Mouse (Mus musculus): ENCODE measurements at regions not wholly inside any gene's neighbourhood (a gene's known extent, or its start where the extent isn't known, plus 50 kb on each side); places are given as distances from the start of the nearest gene placed in this dataset.

DNA sequence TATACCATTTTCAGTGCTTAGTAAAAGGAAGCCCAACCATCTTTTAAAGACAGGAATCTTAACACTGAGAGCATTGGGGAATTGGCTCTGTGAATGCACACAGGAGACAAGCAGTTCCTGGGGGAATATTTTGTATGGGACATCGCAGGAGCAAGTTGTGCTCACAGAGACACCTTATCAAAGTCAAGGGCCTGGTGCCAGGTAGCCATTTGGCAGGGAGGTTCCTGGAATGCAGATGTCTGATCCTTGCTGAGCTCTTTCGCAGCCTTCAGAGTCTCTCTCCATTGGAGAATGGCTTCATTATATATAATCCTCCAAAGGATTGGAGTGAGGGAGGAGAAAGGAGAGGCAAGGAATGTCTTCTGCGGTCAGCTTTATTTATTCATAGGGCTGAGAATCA, 62.6 kb upstream of the Dock1 start:
- H3K4me3 ChIP-seq (ENCODE audit: insufficient read depth, low read depth, low read length) = no peak overlapping the region

DNA sequence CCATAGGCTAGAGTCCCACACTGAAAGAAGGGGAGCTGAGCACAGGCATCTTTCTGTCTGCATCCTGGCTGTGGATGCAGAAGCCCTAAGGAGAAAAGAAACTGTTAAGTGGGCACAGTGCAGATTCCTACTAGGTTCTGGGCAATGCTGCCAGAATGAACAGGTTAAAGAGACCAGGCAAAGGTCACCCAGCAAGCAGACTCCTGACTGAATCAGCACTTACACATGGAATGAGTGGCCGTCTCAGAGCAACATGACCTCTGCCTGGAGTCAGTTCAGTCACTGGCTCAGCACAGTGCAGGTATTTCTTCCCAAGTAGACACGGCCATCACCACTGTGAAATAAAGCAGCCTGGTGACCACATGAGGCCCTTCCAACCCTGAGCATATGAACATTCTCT, 60.3 kb upstream of the Dock1 start:
- WGBS = 86% methylated on average over 2 of the region's 2 CpGs
- H3K27ac ChIP-seq (ENCODE audit: insufficient read depth, low read depth, low read length) = no peak overlapping the region
- TF ChIP-seq CTCF (IDR thresholded peaks at IDR 0.05; ENCODE audit: insufficient read depth, low read depth, low read length) (no peak), POLR2A (IDR thresholded peaks at IDR 0.05; ENCODE audit: insufficient read depth, low read depth, low read length) (no peak)
- H3K4me1 ChIP-seq (ENCODE audit: control insufficient read depth, insufficient read depth, low read length) = no peaks in the 10 kb centered on the region
- no peak overlapping the region for H3K4me3 ChIP-seq (ENCODE audit: insufficient read depth, low read depth, low read length)

More for the DNA sequence above, 62.6 kb upstream of the Dock1 start:
- TF ChIP-seq CTCF (IDR thresholded peaks at IDR 0.05; ENCODE audit: insufficient read depth, low read depth, low read length) (no peak), POLR2A (IDR thresholded peaks at IDR 0.05; ENCODE audit: insufficient read depth, low read depth, low read length) (no peak)
- no peak overlapping the region for H3K27ac ChIP-seq (ENCODE audit: insufficient read depth, low read depth, low read length)
- no peaks in the 10 kb centered on the region for H3K4me1 ChIP-seq (ENCODE audit: control insufficient read depth, insufficient read depth, low read length)
- WGBS = 76% methylated on average over 3 of the region's 3 CpGs

GRCm38 (mm10) chr7:134611371-134611770, 59.1 kb upstream of the Dock1 start:
- H3K4me3 ChIP-seq (ENCODE audit: insufficient read depth, low read depth, low read length) = no peak overlapping the region
- H3K4me1 ChIP-seq (ENCODE audit: control insufficient read depth, insufficient read depth, low read length) = no peaks in the 10 kb centered on the region
- 26% methylated on average over 9 of the region's 9 CpGs for WGBS
- no peak overlapping the region for H3K27ac ChIP-seq (ENCODE audit: insufficient read depth, low read depth, low read length)
- TF ChIP-seq POLR2A (IDR thresholded peaks at IDR 0.05; ENCODE audit: insufficient read depth, low read depth, low read length) = no peak
- TF ChIP-seq CTCF (IDR thresholded peaks at IDR 0.05; ENCODE audit: insufficient read depth, low read depth, low read length) = no peak

GRCm38 (mm10) chr7:134612175-134612633, 58.2 kb upstream of the Dock1 start:
- no peak overlapping the region for H3K27ac ChIP-seq (ENCODE audit: insufficient read depth, low read depth, low read length)
- H3K4me1 ChIP-seq (ENCODE audit: control insufficient read depth, insufficient read depth, low read length) = no peaks in the 10 kb centered on the region
- H3K4me3 ChIP-seq (ENCODE audit: insufficient read depth, low read depth, low read length) = no peak overlapping the region
- TF ChIP-seq POLR2A (IDR thresholded peaks at IDR 0.05; ENCODE audit: insufficient read depth, low read depth, low read length) (no peak), CTCF (IDR thresholded peaks at IDR 0.05; ENCODE audit: insufficient read depth, low read depth, low read length) (no peak)
- 60% methylated on average over 4 of the region's 4 CpGs for WGBS

GRCm38 (mm10) chr7:134619220-134619975, 51.1 kb upstream of the Dock1 start:
- no peak overlapping the region for H3K4me3 ChIP-seq (ENCODE audit: insufficient read depth, low read depth, low read length)
- TF ChIP-seq CTCF (IDR thresholded peaks at IDR 0.05; ENCODE audit: insufficient read depth, low read depth, low read length) = no peak
- no peak for TF ChIP-seq POLR2A (IDR thresholded peaks at IDR 0.05; ENCODE audit: insufficient read depth, low read depth, low read length)
- no peak overlapping the region for H3K27ac ChIP-seq (ENCODE audit: insufficient read depth, low read depth, low read length)
- WGBS = 33% methylated on average over 2 of the region's 2 CpGs
- peaks cover 3% of the 10 kb centered on the region; the same call in 1 of the 2 replicates for H3K4me1 ChIP-seq (ENCODE audit: control insufficient read depth, insufficient read depth, low read length)

DNA sequence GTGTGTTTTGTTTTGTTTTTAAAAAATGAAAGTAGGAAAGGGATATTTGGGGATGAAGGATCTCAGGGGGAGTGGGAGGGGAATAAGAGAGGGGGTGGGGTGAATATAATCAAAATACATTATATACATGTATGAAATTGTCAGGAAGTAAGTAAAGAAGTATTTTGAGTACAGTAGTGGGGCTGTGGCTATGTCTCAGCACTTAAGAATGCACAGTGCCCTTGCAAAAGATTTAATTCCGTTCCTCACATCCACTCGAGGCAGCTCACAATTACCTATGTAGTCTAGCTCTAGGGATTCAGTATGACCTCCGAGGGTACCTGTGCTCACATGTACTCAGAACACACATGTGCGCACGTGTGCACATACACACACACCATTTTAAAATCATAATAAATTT, 50.4 kb upstream of the Dock1 start:
- TF ChIP-seq CTCF (IDR thresholded peaks at IDR 0.05; ENCODE audit: insufficient read depth, low read depth, low read length) (no peak), POLR2A (IDR thresholded peaks at IDR 0.05; ENCODE audit: insufficient read depth, low read depth, low read length) (no peak)
- 85% methylated on average over 5 of the region's 5 CpGs for WGBS

More for the DNA sequence above, 50.4 kb upstream of the Dock1 start:
- peaks cover 3% of the 10 kb centered on the region; the same call in 1 of the 2 replicates for H3K4me1 ChIP-seq (ENCODE audit: control insufficient read depth, insufficient read depth, low read length)
- H3K4me3 ChIP-seq (ENCODE audit: insufficient read depth, low read depth, low read length) = no peak overlapping the region
- no peak overlapping the region for H3K27ac ChIP-seq (ENCODE audit: insufficient read depth, low read depth, low read length)
